Mouse (Mus musculus) embryonic facial prominence, embryonic 13.5 days (tissue): ENCODE data around the gene Zfp160. TPM values are rescaled to one million over a fixed set of nuclear protein-coding genes. Genes with fewer than 3 reads are reported as not detected.
"Not testable (repeated sequence)": the region's sequence is repeated elsewhere in the genome, so short reads cannot be mapped to it uniquely, and the experiment has no call there.

Experiments
- ATAC-seq: fragments of 200-750 bp; cut with Nextera tagmentation; 2 replicates; pipeline ENCODE4 v1.8.0; 2017; ENCODE audit warnings: low read depth; ENCODE audit not compliant: insufficient number of reproducible peaks, insufficient read depth, low FRiP score, low TSS enrichment
- H3K27ac ChIP-seq: fragments of 300-500 bp; sonication (generic); 2 replicates; pipeline ENCODE4 v1.5.1; 2015; ENCODE audit warnings: moderate library complexity, mild to moderate bottlenecking, inconsistent platforms
- H3K27me3 ChIP-seq: fragments of 300-500 bp; sonication (generic); 2 replicates; pipeline ENCODE4 v1.6.1; 2015; ENCODE audit warnings: mild to moderate bottlenecking, inconsistent platforms
- H3K36me3 ChIP-seq: fragments of 300-500 bp; sonication (generic); 2 replicates; pipeline ENCODE4 v1.6.1; 2015; ENCODE audit warnings: mild to moderate bottlenecking, inconsistent platforms
- H3K4me1 ChIP-seq: fragments of 300-500 bp; sonication (generic); 2 replicates; pipeline ENCODE4 v1.6.1; 2015; ENCODE audit warnings: inconsistent platforms
- H3K4me2 ChIP-seq: fragments of 300-500 bp; sonication (generic); 2 replicates; pipeline ENCODE4 v1.6.1; 2015; ENCODE audit warnings: moderate library complexity, mild to moderate bottlenecking, inconsistent platforms
- H3K4me3 ChIP-seq: fragments of 300-500 bp; sonication (generic); 2 replicates; pipeline ENCODE4 v1.5.1; 2015; ENCODE audit warnings: mild to moderate bottlenecking, inconsistent platforms
- H3K9ac ChIP-seq: fragments of 300-500 bp; sonication (generic); 2 replicates; pipeline ENCODE4 v1.6.1; 2015; ENCODE audit warnings: mild to moderate bottlenecking, inconsistent platforms
- H3K9me3 ChIP-seq: fragments of 300-500 bp; sonication (generic); 2 replicates; pipeline ENCODE4 v1.6.1; 2016; ENCODE audit warnings: inconsistent platforms
- WGBS: fragments of 180-500 bp; shearing (Covaris S2); methylation state at CpG from one replicate; pipeline ENCODE4 v1.1.7; 2015; ENCODE audit warnings: mixed read lengths; 5-methylcytosine and 5-hydroxymethylcytosine counted together
- polyA plus RNA-seq: library from polyadenylated mRNA; unstranded; fragments of >200 nt; fragmentation: Nextera tagmentation; extraction: Ambion mirVana; gene quantifications from 2 replicates; pipeline ENCODE4 v1.2.1, GENCODE M21; 2015

Zfp160 gene
- polyA plus RNA-seq, 1 experiment from 2014 or later = 17.8 TPM

GRCm38 (mm10) chr17:21053267-21053666, 44.6 kb downstream of the Zfp160 start:
- Histone ChIP-seq H3K27me3 (no peaks in the 10 kb centered on the region), H3K27ac (no peak overlapping the region), H3K4me2 (no peak overlapping the region), H3K36me3 (no peaks in the 10 kb centered on the region), H3K4me1 (no peaks in the 10 kb centered on the region), H3K9me3 (no peaks in the 10 kb centered on the region), H3K4me3 (no peak overlapping the region), H3K9ac (no peak overlapping the region)
- 84% methylated on average over 2 of the region's 2 CpGs for WGBS
- no peak for ATAC-seq

- not testable (repeated sequence) for H3K36me3 ChIP-seq, H3K4me1 ChIP-seq, H3K9me3 ChIP-seq, H3K27me3 ChIP-seq, ATAC-seq, H3K27ac ChIP-seq, H3K4me2 ChIP-seq, H3K4me3 ChIP-seq, H3K9ac ChIP-seq
- WGBS = 92% methylated on average over 1 of the region's 1 CpGs
Measured at GRCm38 (mm10) chr17:21055111-21055510, 46.4 kb downstream of the Zfp160 start.

GRCm38 (mm10) chr17:21065501-21065900, 56.8 kb downstream of the Zfp160 start:
- H3K36me3 ChIP-seq = no peaks in the 10 kb centered on the region
- no peaks in the 10 kb centered on the region for H3K4me1 ChIP-seq
- no peak overlapping the region for H3K27ac ChIP-seq
- H3K27me3 ChIP-seq = no peaks in the 10 kb centered on the region
- H3K4me2 ChIP-seq = no peak overlapping the region
- no peak overlapping the region for H3K4me3 ChIP-seq
- H3K9me3 ChIP-seq = no peaks in the 10 kb centered on the region
- WGBS = 49% methylated on average over 1 of the region's 1 CpGs
- H3K9ac ChIP-seq = no peak overlapping the region
- ATAC-seq = no peak

- Histone ChIP-seq H3K4me3 (no peak overlapping the region), H3K36me3 (no peaks in the 10 kb centered on the region), H3K9ac (no peak overlapping the region), H3K27ac (no peak overlapping the region), H3K27me3 (no peaks in the 10 kb centered on the region), H3K9me3 (peaks cover 4% of the 10 kb centered on the region; the same call in 1 of the 2 replicates), H3K4me2 (no peak overlapping the region), H3K4me1 (no peaks in the 10 kb centered on the region)
- ATAC-seq = no peak
Measured at GRCm38 (mm10) chr17:21067036-21067435, 58.3 kb downstream of the Zfp160 start.

GRCm38 (mm10) chr17:21069443-21069842, 60.7 kb downstream of the Zfp160 start:
- not testable (repeated sequence) for H3K4me2 ChIP-seq
- ATAC-seq = 0 out of 2 replicates have a peak, but pooled peaks have one; percentile 32

GRCm38 (mm10) chr17:21070971-21071370, 62.3 kb downstream of the Zfp160 start:
- not testable (repeated sequence) for H3K4me1 ChIP-seq, ATAC-seq, H3K27ac ChIP-seq, H3K27me3 ChIP-seq, H3K36me3 ChIP-seq, H3K9me3 ChIP-seq, H3K4me3 ChIP-seq, H3K4me2 ChIP-seq, H3K9ac ChIP-seq
- 79% methylated on average over 2 of the region's 2 CpGs for WGBS

More at GRCm38 (mm10) chr17:21069443-21069842, 60.7 kb downstream of the Zfp160 start:
- not testable (repeated sequence) for H3K27ac ChIP-seq, H3K9ac ChIP-seq, H3K4me3 ChIP-seq, H3K4me1 ChIP-seq, H3K9me3 ChIP-seq, H3K36me3 ChIP-seq, H3K27me3 ChIP-seq
- no CpG with 5 or more reads among the region's 3 CpGs for WGBS

Other genes with a start within 250 kb of the Zfp160 start
- gene Vmn1r228, start 222.7 kb upstream of the Zfp160 start, polyA plus RNA-seq = not detected in 2 replicates
- gene Vmn1r229, start 197.3 kb upstream of the Zfp160 start, polyA plus RNA-seq = not detected in 2 replicates
- gene Vmn1r230, start 168.5 kb upstream of the Zfp160 start, polyA plus RNA-seq = not detected in 2 replicates
- gene Vmn1r231, start 103.8 kb upstream of the Zfp160 start, polyA plus RNA-seq = not detected in 2 replicates
- not detected in 2 replicates for gene Vmn1r232, start 89.2 kb upstream of the Zfp160 start, polyA plus RNA-seq
- gene Ppp2r1a, start 63.6 kb upstream of the Zfp160 start, polyA plus RNA-seq = 371 and 387 TPM in 2 replicates
- gene Vmn1r233, start 12.4 kb upstream of the Zfp160 start, polyA plus RNA-seq = not detected in 2 replicates
- not detected in 2 replicates for gene Vmn1r234, start 217.2 kb downstream of the Zfp160 start, polyA plus RNA-seq
- not detected in 2 replicates for gene Vmn1r235, start 247.5 kb downstream of the Zfp160 start, polyA plus RNA-seq